Mouse (Mus musculus) kidney, postnatal 0 days (tissue): Measurements from ENCODE around the gene Dmxl2. TPM values are rescaled to one million over a fixed set of nuclear protein-coding genes. Genes with fewer than 3 reads are reported as not detected.

Experiments
- ATAC-seq: fragments of 200-750 bp; cut with Nextera tagmentation; replicated peaks from 2 replicates; pipeline ENCODE4 v1.8.0; 2017; ENCODE audit warnings: low read depth, moderate number of reproducible peaks, moderate TSS enrichment, moderate library complexity; ENCODE audit not compliant: low FRiP score
- DNase-seq: peaks from one replicate; pipeline ENCODE4 v3.0.0-alpha.2; 2016; ENCODE audit warnings: low spot score
- H3K27ac ChIP-seq: fragments of 300-500 bp; sonication (generic); 2 replicates; pipeline ENCODE4 v1.5.1; 2014; ENCODE audit warnings: mild to moderate bottlenecking
- H3K27me3 ChIP-seq: fragments of 300-500 bp; sonication (generic); 2 replicates; pipeline ENCODE4 v1.6.1; 2014; ENCODE audit warnings: low read length, mixed read lengths; ENCODE audit not compliant: insufficient read depth
- H3K36me3 ChIP-seq: fragments of 300-500 bp; sonication (generic); 2 replicates; pipeline ENCODE4 v1.6.1; 2014; ENCODE audit warnings: low read length, mixed read lengths; ENCODE audit not compliant: insufficient read depth
- H3K4me1 ChIP-seq: fragments of 300-500 bp; sonication (generic); replicated peaks from 2 replicates; pipeline ENCODE4 v1.6.1; 2014; ENCODE audit warnings: antibody characterized with exemption, low read length, mixed read lengths; ENCODE audit not compliant: insufficient read depth
- H3K4me2 ChIP-seq: fragments of 300-500 bp; sonication (generic); 2 replicates; pipeline ENCODE4 v1.6.1; 2014; ENCODE audit warnings: mild to moderate bottlenecking, low read length, moderate library complexity, mixed read lengths
- H3K4me3 ChIP-seq: fragments of 300-500 bp; sonication (generic); replicated peaks from 2 replicates; pipeline ENCODE4 v1.5.1; 2014; ENCODE audit warnings: low read depth, low read length
- H3K9ac ChIP-seq: fragments of 300-500 bp; sonication (generic); 2 replicates; pipeline ENCODE4 v1.6.1; 2014; ENCODE audit warnings: low read depth, low read length
- H3K9me3 ChIP-seq: fragments of 300-500 bp; sonication (generic); replicated peaks from 2 replicates; pipeline ENCODE4 v1.6.1; 2016; ENCODE audit warnings: low read length, inconsistent platforms, mixed read lengths
- CTCF ChIP-seq: IDR thresholded peaks from 2 replicates; pipeline ENCODE4 v1.5.1; 2016; ENCODE audit warnings: antibody characterized with exemption, low read depth, mild to moderate bottlenecking, moderate library complexity
- WGBS: fragments of 180-500 bp; shearing (Covaris S2); extraction: QIAGEN DNeasy Blood & Tissue Kit; methylation state at CpG from one replicate; pipeline ENCODE4 v1.1.7; 2014; 5-methylcytosine and 5-hydroxymethylcytosine counted together
- polyA plus RNA-seq: library from polyadenylated mRNA; unstranded; fragments of >200 nt; fragmentation: Nextera tagmentation; extraction: Ambion mirVana; gene quantifications from 2 replicates; pipeline ENCODE4 v1.2.1, GENCODE M21; 2015

The Dmxl2 gene
- polyA plus RNA-seq, 1 experiment from 2014 or later, result 8.5 TPM

- Histone ChIP-seq H3K9me3 (no peaks in the 10 kb centered on the region), H3K4me1 (no peaks in the 10 kb centered on the region), H3K27ac (no peak overlapping the region; the same call in 1 of the 2 replicates), H3K9ac (peak overlapping the region; percentile 38; the same call in 1 of the 2 replicates), H3K4me3 (no peak overlapping the region; the same call in 1 of the 2 replicates), H3K4me2 (peak overlapping the region; percentile 99), H3K36me3 (no peaks in the 10 kb centered on the region), H3K27me3 (no peaks in the 10 kb centered on the region)
- WGBS, result 7% methylated on average over 12 of the region's 12 CpGs
- no peak for TF ChIP-seq CTCF
- DNase-seq (no peak), ATAC-seq (no peak)
These were observed 1.4 kb upstream of the Dmxl2 start for GRCm38 (mm10) chr9:54502873-54503272.

GRCm38 (mm10) chr9:54502111-54502495 is 677 bp upstream of the Dmxl2 start:
- ATAC-seq, result no peak
- DNase-seq, result no peak
- Histone ChIP-seq H3K4me3 (peak overlapping the region; percentile 70), H3K4me1 (no peaks in the 10 kb centered on the region), H3K36me3 (no peaks in the 10 kb centered on the region), H3K27ac (no peak overlapping the region), H3K27me3 (no peaks in the 10 kb centered on the region), H3K9ac (peak overlapping the region; percentile 75; the same call in 1 of the 2 replicates), H3K9me3 (no peaks in the 10 kb centered on the region), H3K4me2 (peak overlapping the region; percentile 99)
- WGBS, result 2% methylated on average over 13 of the region's 13 CpGs
- TF ChIP-seq CTCF, result no peak

GRCm38 (mm10) chr9:54500832-54501452 is 484 bp downstream of the Dmxl2 start:
- H3K27me3 ChIP-seq, result no peaks in the 10 kb centered on the region
- no peak; the same call in 1 of the 2 replicates for TF ChIP-seq CTCF
- DNase-seq, result peak; percentile 39
- no peak; the same call in 1 of the 2 replicates for ATAC-seq
- no peaks in the 10 kb centered on the region for H3K9me3 ChIP-seq
- peak overlapping the region; percentile 99 for H3K4me2 ChIP-seq
- peak overlapping the region; percentile 71 for H3K27ac ChIP-seq
- WGBS, result under 1% methylated on average over 26 of the region's 43 CpGs
- H3K4me3 ChIP-seq, result peak overlapping the region; percentile 70
- H3K4me1 ChIP-seq, result no peaks in the 10 kb centered on the region
- peak overlapping the region; percentile 75 for H3K9ac ChIP-seq
- H3K36me3 ChIP-seq, result no peaks in the 10 kb centered on the region

GRCm38 (mm10) chr9:54499791-54500190 is 1.6 kb downstream of the Dmxl2 start:
- WGBS, result 79% methylated on average over 3 of the region's 3 CpGs
- no peaks in the 10 kb centered on the region for H3K4me1 ChIP-seq
- H3K9me3 ChIP-seq, result no peaks in the 10 kb centered on the region
- no peak overlapping the region for H3K4me3 ChIP-seq
- DNase-seq (no peak), ATAC-seq (no peak)
- H3K27ac ChIP-seq, result no peak overlapping the region
- H3K36me3 ChIP-seq, result no peaks in the 10 kb centered on the region
- no peak for TF ChIP-seq CTCF
- H3K9ac ChIP-seq, result no peak overlapping the region
- no peak overlapping the region for H3K4me2 ChIP-seq
- H3K27me3 ChIP-seq, result no peaks in the 10 kb centered on the region

GRCm38 (mm10) chr9:54499291-54499690 is 2.1 kb downstream of the Dmxl2 start:
- TF ChIP-seq CTCF, result no peak
- 91% methylated on average over 6 of the region's 6 CpGs for WGBS
- DNase-seq (no peak), ATAC-seq (no peak)
- H3K27me3 ChIP-seq, result no peaks in the 10 kb centered on the region
- H3K9ac ChIP-seq, result no peak overlapping the region
- no peak overlapping the region for H3K4me2 ChIP-seq
- no peak overlapping the region for H3K4me3 ChIP-seq
- no peaks in the 10 kb centered on the region for H3K36me3 ChIP-seq
- H3K27ac ChIP-seq, result no peak overlapping the region
- H3K9me3 ChIP-seq, result no peaks in the 10 kb centered on the region
- H3K4me1 ChIP-seq, result no peaks in the 10 kb centered on the region

- WGBS, result 86% methylated on average over 2 of the region's 2 CpGs
- H3K4me3 ChIP-seq, result no peak overlapping the region
- DNase-seq (no peak), ATAC-seq (no peak)
- TF ChIP-seq CTCF, result no peak
- no peak overlapping the region for H3K4me2 ChIP-seq
- no peaks in the 10 kb centered on the region for H3K36me3 ChIP-seq
- H3K4me1 ChIP-seq, result no peaks in the 10 kb centered on the region
- H3K9me3 ChIP-seq, result no peaks in the 10 kb centered on the region
- no peak overlapping the region for H3K9ac ChIP-seq
- H3K27ac ChIP-seq, result no peak overlapping the region
- H3K27me3 ChIP-seq, result no peaks in the 10 kb centered on the region
These were observed 11.0 kb downstream of the Dmxl2 start for GRCm38 (mm10) chr9:54490431-54490830.

- Histone ChIP-seq H3K27me3 (no peaks in the 10 kb centered on the region), H3K4me2 (no peak overlapping the region), H3K9me3 (no peaks in the 10 kb centered on the region), H3K36me3 (no peaks in the 10 kb centered on the region), H3K9ac (no peak overlapping the region), H3K27ac (no peak overlapping the region), H3K4me1 (no peaks in the 10 kb centered on the region), H3K4me3 (no peak overlapping the region)
- DNase-seq (no peak), ATAC-seq (no peak)
- 74% methylated on average over 2 of the region's 2 CpGs for WGBS
- no peak for TF ChIP-seq CTCF
These were observed 11.8 kb downstream of the Dmxl2 start for GRCm38 (mm10) chr9:54489599-54489998.
